Mouse (Mus musculus) embryo, embryonic 11 days (tissue): ENCODE data around the gene Tmem198.

ENCODE experiments used
- DNase-seq: peaks from one replicate; pipeline ENCODE4 v3.0.0-alpha.2; 2015

The Tmem198 gene

GRCm38 (mm10) chr1:75455948-75456347 is 23.4 kb upstream of the Tmem198 start:
- DNase-seq = no peak

DNA sequence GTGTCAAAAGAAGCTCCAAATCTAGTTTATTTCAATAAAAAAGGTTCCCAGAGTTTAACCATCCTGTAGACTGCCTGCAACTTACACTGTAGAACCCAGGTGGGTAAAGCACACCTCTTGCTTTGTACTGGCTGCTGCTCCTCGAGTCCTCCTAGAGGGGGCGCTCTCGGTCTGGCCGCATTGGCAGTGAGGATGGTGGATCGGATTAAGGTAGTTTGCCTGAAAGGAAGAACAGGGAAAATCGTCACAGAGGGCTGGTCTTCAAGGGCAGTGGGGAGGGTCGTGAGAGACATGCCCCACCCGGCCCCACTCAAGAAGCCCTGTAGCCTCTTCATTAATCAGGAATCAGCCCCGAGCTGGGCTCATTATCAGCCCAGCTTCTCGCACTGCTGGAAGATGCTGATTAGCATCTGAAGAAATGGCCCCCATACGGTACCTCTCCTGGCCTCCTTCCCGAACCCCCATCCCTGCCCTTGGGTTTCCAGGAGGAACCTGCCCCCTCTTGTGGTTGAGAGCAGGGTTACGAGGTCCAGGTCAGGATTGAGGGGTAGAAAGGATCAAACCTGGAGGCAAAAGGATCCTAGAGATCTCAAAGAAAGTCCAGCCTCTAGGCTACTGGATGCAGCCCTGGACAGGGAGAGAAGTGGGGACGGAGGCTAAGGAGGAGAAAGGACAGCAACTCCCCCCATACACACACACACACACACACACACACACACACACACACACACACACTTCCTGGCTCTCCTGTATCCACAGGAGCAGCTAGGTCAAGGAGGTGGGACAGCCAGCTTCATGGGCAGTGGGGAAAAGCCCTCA is 22.4 kb upstream of the Tmem198 start:
- no peak for DNase-seq

DNA sequence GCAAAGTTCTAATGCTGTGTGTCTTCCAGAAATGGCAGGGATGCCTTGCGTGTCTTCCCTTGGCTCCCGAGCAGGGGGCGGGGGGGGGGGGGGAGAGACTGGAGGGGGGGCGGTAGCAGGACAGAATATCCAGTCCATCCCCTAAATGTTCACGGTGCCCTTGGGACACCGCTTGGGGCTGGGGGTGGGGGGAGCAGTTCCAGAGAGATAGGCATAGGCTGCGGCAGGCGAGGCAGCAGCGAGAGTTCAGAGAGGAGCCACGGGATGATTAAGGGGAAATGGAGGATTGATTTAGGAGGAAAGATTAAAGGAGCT is 21.7 kb upstream of the Tmem198 start:
- DNase-seq = no peak

DNA sequence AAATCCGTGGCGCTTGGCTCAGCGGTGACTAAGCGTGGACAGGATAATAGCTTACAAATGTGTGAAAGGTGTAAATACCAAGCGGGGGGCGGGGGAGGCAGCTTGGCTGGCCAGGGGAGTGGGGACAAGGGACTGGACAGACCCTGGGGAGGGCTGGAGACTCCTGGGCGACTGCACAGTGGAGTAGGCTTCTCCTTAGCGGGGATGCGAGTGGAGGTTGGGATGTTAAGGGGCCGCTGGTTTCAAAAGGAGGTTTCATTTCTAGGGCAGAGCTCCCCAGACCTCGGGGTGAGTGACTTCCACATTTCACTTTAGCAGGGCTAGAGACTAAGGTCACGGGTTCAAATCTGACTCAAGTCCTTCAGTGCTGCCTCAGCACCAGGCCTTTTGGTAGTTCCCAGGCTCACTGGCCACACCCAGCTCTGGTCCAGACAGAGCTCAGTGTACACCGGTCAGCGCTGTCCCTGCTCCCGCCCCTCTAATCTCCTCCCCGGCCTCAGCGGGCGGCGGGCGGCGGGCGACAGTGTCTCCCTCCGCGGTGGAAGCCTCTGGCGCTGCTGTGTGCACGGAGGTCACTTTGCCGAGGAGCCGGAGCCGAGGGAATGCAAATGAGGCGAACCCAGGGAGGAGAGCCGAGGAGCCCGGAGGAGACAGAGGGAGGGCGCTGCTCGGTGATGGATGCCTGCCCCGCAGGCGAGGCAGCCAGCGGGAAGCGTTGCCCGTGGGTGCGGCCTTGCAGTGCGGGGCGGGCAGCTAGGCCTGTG is 21.1 kb upstream of the Tmem198 start:
- peak; percentile 78 for DNase-seq

DNA sequence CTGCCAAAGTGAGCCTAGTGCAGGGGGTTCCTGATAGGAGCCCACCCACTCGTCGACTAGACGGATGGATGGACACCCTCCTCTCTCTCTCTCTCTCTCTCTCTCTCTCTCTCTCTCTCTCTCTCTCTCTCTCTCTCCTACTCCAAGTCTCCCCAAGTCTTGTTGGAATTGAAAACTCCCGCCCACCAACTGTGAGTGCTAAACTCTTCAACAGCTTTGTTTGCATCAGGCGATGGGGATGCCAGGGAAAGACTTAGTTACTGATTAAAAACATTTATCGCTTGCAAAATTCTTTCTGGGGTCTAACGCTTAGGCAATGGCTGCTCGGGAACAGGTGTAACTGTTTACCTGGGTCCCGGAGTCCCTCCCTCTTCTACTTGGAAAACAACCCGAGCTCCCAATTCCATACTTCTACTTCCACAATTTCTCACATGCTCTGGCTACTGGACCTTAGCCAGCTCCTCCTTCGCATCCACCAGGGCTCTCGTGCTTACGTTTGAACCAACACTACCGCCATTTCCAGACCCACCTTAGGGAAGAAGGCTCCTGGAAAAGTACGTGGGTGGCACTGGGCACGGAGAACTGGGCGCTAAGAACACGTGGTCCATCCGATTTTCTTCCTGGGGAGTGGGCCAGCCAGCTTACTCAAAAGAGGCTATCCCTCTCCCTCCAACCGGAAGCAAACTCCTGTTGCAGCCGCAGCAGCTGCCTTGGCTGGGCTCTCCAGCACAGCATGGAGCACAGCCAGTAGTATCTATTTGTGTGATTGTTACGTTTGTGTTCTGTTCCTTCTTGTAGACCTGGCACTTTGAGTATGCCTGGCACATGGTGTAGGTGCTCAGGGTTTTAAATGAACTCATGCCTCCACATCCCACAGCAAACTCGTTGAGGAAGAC is 20.3 kb upstream of the Tmem198 start:
- no peak for DNase-seq

GRCm38 (mm10) chr1:75460297-75460696 is 19.0 kb upstream of the Tmem198 start:
- DNase-seq = no peak

GRCm38 (mm10) chr1:75462636-75463035 is 16.7 kb upstream of the Tmem198 start:
- DNase-seq = no peak

GRCm38 (mm10) chr1:75463652-75464204 is 15.6 kb upstream of the Tmem198 start:
- no peak for DNase-seq

- DNase-seq = peak; percentile 91
These were observed 12.0 kb upstream of the Tmem198 start for GRCm38 (mm10) chr1:75467215-75467927.

DNA sequence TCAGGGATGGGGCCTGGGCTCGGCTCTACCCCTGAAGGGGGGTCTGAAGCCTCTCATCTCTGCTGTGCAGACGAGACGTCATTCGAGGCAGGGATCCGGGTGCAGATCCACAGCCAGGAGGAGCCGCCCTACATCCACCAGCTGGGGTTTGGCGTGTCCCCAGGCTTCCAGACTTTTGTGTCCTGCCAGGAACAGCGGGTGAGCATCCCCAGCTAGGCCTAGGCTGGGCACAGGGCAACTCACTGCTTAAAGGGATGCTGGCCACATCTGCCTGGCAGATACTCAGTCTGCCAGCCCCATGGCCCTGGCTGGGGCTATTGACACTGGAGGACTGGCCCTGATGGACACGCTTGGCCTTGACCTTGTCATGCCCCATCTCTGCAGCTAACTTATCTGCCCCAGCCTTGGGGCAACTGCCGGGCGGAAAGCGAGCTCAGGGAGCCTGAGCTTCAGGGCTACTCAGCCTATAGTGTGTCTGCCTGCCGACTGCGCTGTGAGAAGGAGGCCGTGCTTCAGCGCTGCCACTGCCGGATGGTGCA is 10.0 kb upstream of the Tmem198 start:
- DNase-seq = no peak

- no peak for DNase-seq
These were observed 2.9 kb upstream of the Tmem198 start for GRCm38 (mm10) chr1:75476441-75476840.

GRCm38 (mm10) chr1:75477264-75477965 is 1.9 kb upstream of the Tmem198 start:
- peak; percentile 85 for DNase-seq

DNA sequence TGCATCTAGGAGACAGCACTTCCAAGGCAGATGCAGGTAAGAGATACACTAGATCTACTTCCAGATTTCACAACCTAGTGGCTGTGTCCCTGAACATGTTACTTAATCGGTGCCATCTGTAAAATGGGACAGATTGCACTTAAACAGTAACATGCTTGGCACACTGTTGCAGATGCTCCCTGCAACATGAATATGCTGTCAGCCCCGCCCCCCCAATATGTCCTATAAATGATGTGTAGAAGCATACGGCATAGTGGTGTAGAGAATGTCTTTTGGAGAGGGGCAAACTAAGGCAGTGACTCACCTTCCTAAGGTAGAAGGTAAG is 1.4 kb upstream of the Tmem198 start:
- no peak for DNase-seq

GRCm38 (mm10) chr1:75478497-75478896 is 835 bp upstream of the Tmem198 start:
- DNase-seq = peak; percentile 59

GRCm38 (mm10) chr1:75479635-75479989 is 280 bp downstream of the Tmem198 start:
- DNase-seq = no peak

DNA sequence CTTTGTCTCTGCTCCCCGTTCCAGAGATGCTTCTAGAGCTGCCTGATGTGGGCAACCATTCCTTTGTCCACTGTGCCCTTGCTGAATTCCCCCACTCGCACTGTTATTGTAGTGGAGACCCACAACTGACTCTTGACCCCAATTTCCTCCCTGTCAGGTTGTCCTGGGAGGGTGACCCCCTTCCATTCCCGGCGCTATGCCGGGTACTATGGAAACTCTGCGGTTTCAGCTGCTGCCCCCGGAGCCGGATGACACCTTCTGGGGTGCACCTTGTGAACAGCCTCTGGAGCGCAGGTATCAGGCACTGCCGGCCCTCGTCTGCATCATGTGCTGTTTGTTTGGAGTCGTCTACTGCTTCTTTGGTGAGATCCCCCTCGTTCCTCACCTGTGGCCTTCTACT is 704 bp downstream of the Tmem198 start:
- no peak for DNase-seq

GRCm38 (mm10) chr1:75480735-75481134 is 1.4 kb downstream of the Tmem198 start:
- DNase-seq = no peak

GRCm38 (mm10) chr1:75486561-75486960 is 7.2 kb downstream of the Tmem198 start:
- peak; percentile 18 for DNase-seq

GRCm38 (mm10) chr1:75487040-75487404 is 7.7 kb downstream of the Tmem198 start:
- DNase-seq = no peak

DNA sequence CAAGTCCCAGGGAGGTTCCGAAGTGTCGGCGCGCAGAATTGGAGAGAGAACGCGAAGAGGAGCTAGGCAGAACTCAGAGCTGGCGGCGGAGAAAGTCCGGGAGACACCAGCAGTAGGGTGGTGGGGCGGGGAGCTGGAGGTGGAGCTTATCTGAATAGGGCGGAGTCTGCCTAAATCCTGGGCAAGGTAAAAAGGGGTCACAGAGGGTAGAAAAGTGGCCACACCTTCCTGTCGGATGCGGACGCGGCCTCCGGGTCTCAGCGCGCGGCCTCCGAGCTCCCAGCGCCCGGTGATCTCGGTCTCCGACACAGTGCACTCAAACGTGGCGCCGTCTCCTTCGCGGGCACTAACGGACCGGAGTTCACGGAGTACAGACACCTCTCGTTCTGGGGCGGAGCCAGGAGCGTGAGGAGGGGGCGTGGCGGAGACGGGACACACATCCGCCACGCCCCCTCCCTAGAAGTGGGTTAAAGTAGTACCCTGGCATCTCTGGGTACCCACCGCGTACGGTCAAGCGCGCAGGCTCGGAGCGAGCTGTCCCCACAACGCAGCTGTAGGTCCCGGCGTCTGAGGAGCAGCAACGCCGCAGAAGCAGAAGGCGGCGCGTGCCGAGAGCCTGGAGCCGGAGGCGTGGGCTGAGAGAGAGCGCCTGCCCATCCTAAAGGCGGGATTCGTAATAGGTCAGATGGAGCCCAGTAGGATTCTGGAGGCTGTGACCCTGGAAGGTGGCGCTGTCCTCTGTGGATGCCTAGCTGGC is 8.3 kb downstream of the Tmem198 start:
- peak; percentile 91 for DNase-seq
